Mouse (Mus musculus) lung, postnatal 36 days (tissue): ENCODE results near the gene Car10.

ENCODE experiments used
- DNase-seq: peaks from one replicate; pipeline ENCODE4 v3.0.0; 2022; ENCODE audit warnings: mixed read lengths

Car10 gene

GRCm38 (mm10) chr11:93097941-93098828 is at the start of gene Car10:
TSS of gene Car10 (plus strand) at chr11:93098028.
- DNase-seq, result no peak

- no peak for DNase-seq
Observed at GRCm38 (mm10) chr11:93065021-93065420, 32.8 kb upstream of the Car10 start.

- DNase-seq, result no peak
Observed at GRCm38 (mm10) chr11:93065656-93066181, 32.1 kb upstream of the Car10 start.

- DNase-seq, result no peak
Observed at GRCm38 (mm10) chr11:93095588-93095987, 2.2 kb upstream of the Car10 start.

- peak; percentile 7 for DNase-seq
Observed at GRCm38 (mm10) chr11:93097001-93097400, 827 bp upstream of the Car10 start.

GRCm38 (mm10) chr11:93097431-93097851 is 387 bp upstream of the Car10 start:
- DNase-seq, result no peak

- DNase-seq, result no peak
Observed at GRCm38 (mm10) chr11:93098933-93099381, 1.1 kb downstream of the Car10 start.

GRCm38 (mm10) chr11:93099431-93100370 is 1.9 kb downstream of the Car10 start:
- DNase-seq, result no peak

GRCm38 (mm10) chr11:93100606-93101005 is 2.8 kb downstream of the Car10 start:
- no peak for DNase-seq

GRCm38 (mm10) chr11:93101106-93101505 is 3.3 kb downstream of the Car10 start:
- no peak for DNase-seq

- DNase-seq, result no peak
Observed at GRCm38 (mm10) chr11:93102321-93102720, 4.5 kb downstream of the Car10 start.

GRCm38 (mm10) chr11:93103101-93103815 is 5.4 kb downstream of the Car10 start:
- no peak for DNase-seq

GRCm38 (mm10) chr11:93109451-93109850 is 11.6 kb downstream of the Car10 start:
- peak; percentile 6 for DNase-seq

- DNase-seq, result no peak
Observed at GRCm38 (mm10) chr11:93120766-93121415, 23.1 kb downstream of the Car10 start.

- no peak for DNase-seq
Observed at GRCm38 (mm10) chr11:93123691-93124090, 25.9 kb downstream of the Car10 start.

GRCm38 (mm10) chr11:93126466-93126865 is 28.6 kb downstream of the Car10 start:
- no peak for DNase-seq

- DNase-seq, result no peak
Observed at GRCm38 (mm10) chr11:93128481-93128880, 30.7 kb downstream of the Car10 start.

GRCm38 (mm10) chr11:93137841-93138240 is 40.0 kb downstream of the Car10 start:
- DNase-seq, result no peak

- no peak for DNase-seq
Observed at GRCm38 (mm10) chr11:93141727-93142126, 43.9 kb downstream of the Car10 start.

GRCm38 (mm10) chr11:93144544-93144943 is 46.7 kb downstream of the Car10 start:
- peak; percentile 65 for DNase-seq

GRCm38 (mm10) chr11:93154910-93155309 is 57.1 kb downstream of the Car10 start:
- no peak for DNase-seq

GRCm38 (mm10) chr11:93172430-93172829 is 74.6 kb downstream of the Car10 start:
- DNase-seq, result no peak
